Mouse (Mus musculus) frontal cortex, adult 2 months (tissue): ENCODE data around the gene Snu13. TPM values are rescaled to one million over a fixed set of nuclear protein-coding genes. Genes with fewer than 3 reads are reported as not detected.

Experiments used
- DNase-seq, 2 experiments: peaks; one replicate each; pipeline ENCODE4 v3.0.0; 2022; ENCODE audit warnings: low spot score in 1 of 2; ENCODE audit errors: extremely low spot score in 1 of 2
- polyA plus RNA-seq: library from polyadenylated mRNA; depleted of rRNA; stranded (reverse); fragments of >200 nt; gene quantifications from 2 replicates; pipeline ENCODE4 v1.2.3, GENCODE M21; 2012; rRNA removed

Gene Snu13
- polyA plus RNA-seq = 132 and 144 TPM in 2 replicates

DNA sequence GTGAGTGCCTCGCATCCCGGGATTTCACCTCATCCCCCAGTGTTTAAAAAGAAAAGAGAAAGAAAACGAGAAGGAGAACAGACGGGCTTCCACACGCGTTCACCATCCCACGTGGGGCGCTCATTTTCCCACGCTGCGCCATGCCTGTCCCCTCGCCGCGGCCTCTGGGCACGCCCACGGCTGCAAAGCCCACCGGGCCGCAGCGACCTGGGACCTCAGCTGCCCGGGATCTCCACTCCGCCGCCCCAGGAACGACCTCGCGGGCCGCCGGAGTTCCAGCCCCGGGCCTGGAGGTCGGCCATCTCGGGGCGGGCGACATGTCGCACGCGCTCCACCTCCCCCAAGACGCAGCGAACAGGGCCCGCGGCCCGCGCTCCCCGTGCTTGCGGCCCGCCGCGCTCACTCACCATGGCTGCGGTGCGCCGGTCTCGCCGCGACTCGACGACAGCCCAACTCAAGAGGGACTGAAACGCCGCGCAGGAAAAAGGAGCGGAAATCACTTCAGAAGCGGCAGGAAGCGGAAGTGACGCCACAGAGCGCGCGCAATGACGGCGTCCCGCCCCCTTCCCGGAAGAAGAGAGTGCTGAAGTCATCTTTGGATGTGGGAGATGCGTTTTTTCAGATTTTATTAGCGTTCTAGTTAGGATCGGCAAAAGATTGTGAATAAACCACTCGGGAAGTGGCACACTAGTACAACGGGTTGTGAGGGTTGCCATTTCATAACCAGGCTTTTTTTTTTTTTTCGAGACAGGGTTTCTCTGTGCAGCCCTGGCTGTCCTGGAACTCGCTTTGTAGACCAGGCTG lies at the start of gene Snu13:
Gene Snu13 (minus strand): TSS at position 519 of the 804 bp plus-strand sequence.
- peak; percentile 83 to 96 for DNase-seq

DNA sequence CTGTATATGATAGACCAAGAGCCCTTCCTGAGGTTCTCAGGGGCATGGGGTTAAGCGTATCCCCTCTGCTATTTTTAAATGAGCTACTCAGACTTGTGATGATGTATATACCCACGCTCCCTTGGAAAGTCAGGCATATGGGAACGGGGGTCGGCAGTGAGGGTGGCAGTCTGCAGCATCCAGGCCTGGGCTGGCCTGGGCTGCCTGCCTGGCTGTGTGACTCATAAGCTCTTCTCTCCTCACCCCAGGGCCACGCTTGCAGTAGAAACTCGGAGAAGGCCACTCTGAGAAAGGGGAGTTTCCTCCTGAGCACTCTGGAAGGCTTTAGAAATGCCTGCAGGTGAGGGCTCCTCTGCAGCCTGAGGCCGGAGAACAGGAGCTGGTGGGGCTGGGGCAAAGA lies 43.7 kb upstream of the Snu13 start:
- DNase-seq = no peak

DNA sequence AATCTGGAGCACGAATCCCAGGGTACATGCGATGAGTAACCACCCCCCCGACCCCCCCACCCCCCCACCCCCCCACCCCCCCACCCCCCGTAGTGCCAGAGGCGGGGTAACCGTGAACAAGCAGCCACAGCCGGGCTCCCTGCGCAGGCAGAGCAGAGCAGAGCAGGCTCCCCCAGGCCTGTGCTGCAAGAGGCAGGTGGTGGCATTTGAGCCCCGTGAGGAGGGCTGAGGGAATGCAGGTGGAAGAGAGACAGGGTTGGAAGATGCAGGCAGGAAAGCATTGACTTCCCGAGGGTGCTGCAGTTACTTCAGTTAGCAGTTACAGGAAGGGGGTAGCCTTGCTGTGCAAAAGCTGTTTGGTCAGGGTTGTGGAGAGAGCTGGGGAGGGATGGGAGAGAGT lies 39.9 kb upstream of the Snu13 start:
- peak in 1 of 2 experiments; percentile 63 for DNase-seq

DNA sequence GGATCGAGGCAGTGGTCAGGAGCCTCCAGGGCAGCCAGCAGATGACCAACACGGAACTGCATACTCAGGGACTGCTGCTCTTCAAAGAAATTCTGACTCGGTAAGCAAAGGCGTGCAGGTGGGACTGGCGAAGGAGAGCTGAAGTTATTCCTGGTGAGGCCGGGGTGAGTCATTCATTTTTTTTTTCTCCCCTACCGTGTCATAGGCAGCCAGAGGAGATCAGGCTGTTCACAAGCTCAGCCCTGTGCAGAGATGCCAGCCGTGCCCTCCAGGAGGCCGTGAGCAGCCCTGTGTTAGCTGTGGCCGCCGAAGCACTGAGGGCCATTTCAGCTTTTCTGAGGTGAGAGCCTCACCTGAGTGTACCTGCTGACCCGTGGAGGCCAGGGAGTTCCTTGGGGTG lies 38.7 kb upstream of the Snu13 start:
- DNase-seq = peak; percentile 45 to 70

DNA sequence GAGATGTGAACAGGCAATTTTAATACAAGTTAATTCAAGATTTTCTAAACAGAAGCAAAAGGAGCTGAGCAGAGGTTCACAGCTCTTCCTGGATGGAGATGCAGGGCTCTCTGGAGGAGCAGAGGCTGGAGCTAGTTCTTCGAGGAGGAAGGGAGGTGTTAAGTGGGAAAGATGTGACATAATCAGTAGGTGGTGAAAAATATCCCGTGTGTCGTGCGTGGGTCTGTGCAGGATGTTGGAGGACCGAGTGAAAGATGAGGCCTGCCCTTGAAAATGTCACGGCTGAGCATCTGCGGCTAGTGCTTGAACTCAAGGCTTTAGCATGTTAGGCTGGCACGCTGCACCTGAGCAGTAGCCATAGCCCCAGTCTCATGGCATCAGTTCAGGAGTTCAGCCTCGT lies 38.2 kb upstream of the Snu13 start:
- peak; percentile 43 to 74 for DNase-seq

DNA sequence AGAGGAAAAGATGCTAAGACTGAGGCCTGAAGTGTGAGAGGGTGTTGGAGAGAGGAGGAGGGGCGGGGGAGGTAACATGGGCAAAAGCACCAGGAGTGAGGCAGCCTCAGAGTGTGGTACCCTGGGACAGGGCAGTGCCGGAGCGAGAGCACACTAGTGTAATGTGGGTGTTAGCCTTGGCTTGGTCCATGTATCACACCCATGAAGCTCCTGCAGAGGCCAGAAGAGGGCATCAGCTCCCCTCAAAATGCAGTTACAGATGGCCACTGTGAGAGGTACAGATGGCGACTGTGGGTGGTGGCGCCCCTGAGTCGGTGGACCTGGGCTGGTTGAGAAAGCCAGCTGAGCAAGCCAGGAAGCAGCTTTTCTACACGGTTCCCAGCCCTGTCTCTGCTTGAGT lies 33.8 kb upstream of the Snu13 start:
- DNase-seq = peak; percentile 65 to 80

DNA sequence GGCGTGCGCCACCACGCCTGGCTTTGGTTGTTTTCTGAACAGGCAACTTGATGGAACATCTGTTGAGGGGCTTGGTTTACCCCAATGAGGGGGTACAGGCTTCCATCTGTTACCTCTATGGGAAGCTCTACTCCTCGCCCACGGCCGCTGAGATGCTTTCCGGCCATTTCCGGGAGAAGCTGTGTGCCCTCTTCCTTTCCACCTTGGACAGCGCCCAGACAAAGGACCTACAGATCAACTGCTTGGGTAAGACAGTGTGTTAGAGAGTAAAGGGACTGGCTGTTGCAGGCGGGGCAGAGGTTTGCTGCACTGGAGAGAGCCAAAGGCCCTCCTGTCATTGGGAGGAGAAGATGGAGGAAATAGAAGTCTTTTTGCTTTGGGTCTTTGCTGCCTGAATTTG lies 32.5 kb upstream of the Snu13 start:
- no peak for DNase-seq

DNA sequence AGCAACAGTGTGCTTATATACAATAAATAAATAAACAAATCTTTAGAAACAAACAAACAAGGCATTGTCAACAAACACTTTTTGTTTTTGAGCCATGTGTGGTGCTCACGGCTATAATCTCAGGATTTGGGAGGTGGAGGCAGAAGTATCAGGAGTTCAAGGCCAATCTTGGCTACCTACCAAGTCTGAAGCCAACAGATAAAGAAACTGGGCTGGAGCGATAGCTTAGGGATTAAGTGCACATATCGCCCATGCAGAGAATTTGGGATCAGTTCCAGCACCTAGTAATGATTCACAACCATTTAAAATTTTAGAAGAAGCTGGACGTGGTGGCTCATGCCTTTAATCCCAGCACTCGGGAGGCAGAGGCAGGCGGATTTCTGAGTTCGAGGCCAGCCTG lies 26.1 kb upstream of the Snu13 start:
- no peak for DNase-seq

DNA sequence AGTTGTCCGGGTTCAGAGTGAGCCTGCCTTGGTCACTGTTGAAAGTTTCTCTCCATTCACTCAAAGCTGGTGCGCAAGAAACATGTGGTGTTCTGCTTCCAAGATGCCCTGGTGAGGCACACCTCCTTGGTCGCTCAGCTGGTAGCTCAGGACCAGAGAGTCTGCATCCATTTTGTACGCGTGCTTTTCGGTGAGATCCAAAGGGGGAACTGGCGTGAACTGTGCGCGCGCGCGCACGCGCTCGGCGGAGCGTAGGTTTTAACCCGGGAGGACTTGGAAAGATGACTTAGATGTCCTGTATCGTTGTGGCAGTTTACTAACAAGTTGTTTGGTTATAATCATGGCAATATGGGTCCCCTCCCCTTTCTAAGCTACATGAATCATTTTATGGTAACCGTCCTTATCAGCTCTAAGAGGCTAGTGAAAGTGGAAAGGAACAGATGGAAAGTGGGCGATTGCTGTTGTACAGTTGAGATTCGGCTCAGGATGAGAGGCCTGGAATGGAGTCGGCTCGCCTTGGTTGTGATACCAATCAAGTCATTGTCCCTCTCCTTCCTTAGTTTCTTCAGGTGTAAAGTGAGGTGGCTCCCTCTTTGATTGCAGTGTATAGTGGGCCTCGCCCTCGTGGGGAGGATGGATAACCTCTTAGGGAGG lies 24.5 kb upstream of the Snu13 start:
- DNase-seq = peak in 1 of 2 experiments; percentile 72

DNA sequence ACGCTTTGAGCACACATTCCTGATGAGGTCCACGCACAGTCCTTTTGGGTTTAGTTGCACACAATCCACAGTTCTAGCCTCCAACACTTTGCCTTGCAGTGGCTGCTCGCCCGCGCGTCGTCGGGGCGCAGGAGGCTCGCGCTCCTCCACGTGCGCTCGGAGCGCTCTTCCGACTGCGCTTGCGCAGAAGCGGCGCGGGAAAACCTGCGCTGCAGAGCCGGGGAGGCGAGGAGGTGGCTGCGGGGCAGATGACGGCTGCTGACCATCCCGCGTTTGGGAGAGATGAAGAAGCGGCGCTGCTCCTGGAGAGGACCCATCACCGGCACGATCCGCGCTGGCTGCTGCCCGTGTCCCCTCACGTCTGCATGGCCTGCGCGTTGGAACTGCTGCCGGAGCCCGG lies 22.5 kb upstream of the Snu13 start, which contains the start of gene Mei1:
Gene Mei1 (plus strand): TSS at position 99 of the 400 bp plus-strand sequence.
- DNase-seq = no peak

DNA sequence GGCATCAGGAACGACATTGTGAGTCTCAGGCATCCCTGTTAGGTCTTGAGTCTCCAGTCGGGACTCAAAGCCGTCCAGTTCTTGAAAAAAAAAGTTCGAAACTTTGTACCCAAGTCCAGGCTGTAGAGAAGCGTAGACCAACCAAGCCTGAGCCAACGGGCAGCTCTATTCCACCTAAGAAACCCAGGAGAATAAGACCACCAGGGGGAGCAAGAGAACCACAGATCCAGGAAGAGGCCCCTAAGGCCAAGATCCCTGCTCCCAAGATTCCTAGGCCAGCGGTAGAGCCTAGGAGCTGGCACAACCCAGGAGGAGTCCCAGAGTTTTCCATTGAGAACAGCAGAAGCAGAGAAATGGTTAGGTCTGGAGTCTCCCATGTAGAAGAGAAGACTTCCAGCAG lies 18.1 kb upstream of the Snu13 start:
- peak; percentile 64 to 97 for DNase-seq

DNA sequence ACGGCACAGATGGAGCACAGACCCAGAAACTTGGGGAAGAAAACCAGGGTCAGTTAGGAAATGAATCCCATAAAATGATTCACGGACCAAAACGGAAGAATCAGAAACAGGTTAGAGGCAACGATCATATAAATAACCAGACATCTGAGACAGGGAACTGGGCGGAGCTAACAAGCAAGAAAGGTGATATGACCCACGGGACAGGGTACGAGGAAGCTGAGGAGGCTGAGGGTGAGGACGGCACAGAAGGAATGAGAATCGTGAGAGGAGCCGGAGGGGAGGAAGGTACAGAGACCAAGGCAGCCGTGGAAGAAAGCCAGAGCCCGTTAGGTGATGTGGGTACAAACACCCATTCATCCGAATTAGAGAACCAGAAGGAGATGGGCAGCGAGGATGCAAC lies 16.5 kb upstream of the Snu13 start:
- DNase-seq = no peak

DNA sequence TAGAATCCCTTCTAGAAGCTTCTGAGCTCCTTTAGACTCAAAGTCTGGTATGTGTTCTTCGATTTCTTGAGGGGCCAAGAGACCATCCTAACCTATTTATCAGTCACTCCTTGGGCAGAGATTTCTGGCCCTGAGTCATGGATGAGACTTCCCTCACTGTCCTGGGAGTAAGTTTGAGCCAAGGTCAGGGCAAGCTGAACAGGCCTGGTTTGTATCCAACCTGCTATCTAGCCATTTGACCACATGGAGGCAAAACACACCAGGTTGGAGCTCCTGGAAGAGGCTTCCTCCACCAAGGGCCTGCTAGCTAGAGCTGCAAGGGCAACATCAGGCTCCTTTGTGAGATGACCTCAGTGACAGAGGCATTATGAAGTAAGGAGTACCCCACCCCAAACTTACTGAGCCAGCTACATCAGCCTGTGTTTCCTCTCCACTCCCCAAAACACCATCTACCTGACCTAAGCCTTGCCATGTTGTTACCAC lies 11.4 kb upstream of the Snu13 start, which contains the start of gene 4930407I10Rik:
Gene 4930407I10Rik (plus strand): TSS at position 433 of the 483 bp plus-strand sequence.
- DNase-seq = no peak

DNA sequence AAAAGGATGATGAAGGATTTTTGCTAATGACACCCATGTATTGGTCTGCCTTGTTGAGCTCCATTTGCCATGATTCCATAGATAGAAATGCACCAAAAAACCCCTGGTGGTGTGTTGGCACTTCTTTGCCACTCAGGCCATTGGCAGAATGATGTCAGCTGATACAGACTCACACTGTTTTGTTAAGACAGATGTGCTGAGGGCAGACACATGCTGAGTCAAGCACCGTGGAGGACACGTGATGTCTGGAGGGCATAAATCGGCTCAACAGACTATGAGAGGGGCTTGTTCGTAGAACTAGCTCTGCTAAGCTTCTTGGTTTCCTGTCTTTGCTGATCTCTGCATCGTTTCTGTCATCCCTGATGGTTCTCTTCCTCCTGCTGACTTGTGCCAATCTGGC lies 5.1 kb upstream of the Snu13 start:
- no peak for DNase-seq

DNA sequence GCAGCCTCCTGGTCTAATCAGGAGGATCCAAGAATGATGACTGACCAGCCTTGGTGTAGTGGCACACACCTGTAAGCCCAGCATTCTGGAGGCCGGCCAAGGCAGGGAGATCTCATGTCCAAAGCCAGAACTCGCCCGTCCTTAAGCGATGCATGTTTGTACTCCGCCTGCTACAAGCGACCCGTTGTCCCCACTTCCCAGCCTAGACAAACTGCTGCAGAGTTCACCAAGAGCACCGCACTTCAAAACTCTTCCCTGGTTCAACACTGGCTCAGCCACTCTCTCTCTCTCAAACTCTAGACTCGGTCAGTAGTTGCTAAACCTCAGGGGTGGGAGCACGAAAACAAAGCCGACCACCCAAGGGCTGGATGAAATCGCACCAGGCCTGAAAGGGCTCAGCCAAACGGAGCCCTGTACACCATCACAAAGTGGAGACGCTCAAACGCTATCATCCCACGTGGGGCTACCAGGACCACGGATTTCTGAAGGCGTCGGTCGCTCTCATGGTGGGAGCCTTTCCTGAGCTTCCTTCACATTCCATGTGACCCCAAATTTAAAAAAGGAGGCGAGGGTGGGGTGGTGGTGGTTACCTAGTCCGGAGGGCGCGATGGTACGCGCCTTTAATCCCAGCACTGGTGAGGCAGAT lies 1.0 kb downstream of the Snu13 start:
- no peak for DNase-seq

DNA sequence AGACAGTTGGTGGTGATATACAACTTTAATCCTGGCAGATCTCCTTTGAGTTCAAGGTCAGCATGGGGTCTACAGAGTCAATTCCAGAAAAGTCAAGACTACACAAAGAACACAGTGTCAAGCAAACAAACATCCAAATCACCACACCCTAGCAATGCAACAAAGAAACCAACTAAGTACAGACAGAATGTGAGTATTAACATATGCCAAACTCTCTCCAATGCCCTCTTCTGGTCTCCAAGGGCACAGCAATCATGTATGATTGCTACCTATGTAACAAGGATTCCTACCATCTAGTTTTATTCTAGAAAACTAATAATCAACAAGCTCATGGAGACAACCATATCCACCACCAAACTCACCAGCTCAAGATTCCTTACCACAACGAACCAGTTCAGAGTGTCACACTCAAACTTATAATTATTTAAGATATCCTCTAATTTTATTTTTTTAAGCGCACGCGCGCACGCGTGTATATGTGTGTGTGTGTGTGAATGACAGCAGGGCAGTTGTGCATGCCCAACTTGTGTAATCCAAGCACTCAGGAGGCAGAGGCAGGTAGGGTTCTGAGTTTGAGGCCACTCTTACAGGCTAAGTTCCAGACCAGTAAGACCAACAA lies 3.1 kb downstream of the Snu13 start:
- peak in 1 of 2 experiments; percentile 33 for DNase-seq

DNA sequence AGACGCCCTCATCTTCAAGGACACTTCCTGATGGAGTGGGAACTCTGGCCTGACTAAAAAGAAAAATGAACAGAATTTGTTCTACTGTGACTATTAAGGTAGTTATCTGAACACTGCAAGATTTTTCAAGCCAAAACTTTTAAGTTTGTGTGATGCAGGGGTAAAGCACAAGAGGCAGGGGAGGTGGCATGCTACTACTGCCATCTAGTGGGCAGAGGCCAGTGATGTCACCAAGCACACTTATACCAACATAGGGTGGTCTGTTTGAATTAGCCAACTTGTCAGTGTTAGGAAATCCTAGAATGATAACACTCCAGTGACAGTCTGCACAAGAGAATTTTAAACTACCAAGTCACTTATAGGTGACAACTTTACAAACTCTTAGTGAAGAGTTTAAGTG lies 6.7 kb downstream of the Snu13 start:
- DNase-seq = peak in 1 of 2 experiments; percentile 60

DNA sequence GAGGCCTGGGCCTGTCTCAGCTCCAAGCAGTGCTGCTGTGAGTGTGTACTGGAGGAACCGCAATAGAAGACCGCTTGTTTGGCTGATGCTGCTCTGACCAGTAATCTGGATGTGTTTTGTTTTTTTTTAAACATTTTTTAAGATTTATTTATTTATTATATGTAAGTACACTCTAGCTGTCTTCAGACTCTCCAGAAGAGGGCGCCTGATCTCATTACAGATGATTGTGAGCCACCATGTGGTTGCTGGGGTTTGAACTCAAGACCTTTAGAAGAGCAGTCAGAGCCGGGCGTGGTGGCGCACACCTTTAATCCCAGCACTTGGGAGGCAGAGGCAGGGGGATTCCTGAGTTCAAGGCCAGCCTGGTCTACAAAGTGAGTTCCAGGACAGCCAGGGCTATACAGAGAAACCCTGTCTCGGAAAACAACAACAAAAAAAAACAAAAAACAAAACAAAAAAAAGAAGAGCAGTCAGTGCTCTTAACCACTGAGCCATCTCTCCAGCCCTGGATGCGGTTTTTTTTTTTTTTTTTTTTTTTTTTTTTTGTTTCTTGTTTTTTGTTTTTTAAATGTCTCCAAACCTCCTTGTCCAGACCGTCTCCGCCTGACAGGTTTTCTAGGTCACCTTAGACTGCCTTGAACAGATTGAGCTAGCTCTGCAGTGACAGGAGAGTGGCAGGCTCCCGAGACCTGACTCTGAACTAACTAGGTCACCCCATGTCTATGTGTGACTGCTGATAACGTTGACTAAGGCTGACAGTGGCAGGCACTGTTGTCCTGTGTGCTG lies 11.3 kb downstream of the Snu13 start:
- DNase-seq = peak in 1 of 2 experiments; percentile 51

DNA sequence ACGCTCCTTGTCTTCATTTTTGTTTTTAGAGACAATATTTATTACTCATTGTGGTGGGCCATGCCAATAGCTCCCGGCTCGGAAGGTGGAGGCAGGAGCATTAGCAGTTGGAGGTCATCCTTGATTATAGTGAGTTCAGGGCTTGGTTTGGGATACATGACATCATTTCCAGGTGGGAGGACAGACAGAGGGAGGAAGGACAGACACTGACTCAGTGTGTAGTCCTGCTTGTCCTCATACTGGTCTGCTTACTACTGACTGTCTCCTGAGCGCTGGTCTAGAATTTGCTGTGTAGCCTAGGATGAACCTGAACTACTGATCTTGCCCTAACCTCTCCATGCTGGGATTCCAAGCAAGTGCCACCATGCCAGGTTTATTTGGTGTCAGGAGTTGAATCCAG lies 13.6 kb downstream of the Snu13 start, which contains the start of gene Desi1:
Gene Desi1 (minus strand): TSS at position 101 of the 400 bp plus-strand sequence.
- no peak for DNase-seq

DNA sequence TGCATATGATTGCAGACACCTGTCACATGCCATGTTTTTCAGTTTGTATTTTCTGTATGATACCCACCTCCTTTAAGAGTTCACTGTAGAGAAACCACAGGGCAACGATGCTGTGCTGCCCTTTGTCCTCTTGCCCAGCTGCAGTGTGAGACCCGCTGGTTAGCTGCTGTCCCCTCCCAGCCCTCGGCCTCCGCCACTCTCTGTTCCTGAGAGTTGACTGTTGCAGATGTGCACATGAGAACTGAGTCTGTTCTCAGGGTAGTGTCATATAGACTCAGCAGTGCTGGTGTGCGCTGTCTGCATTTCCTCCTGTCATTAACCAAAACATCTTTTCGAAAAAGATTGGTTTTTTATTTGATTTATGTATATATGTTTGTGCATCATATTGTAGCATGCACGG lies 15.0 kb downstream of the Snu13 start:
- no peak for DNase-seq
